Mouse (Mus musculus): ENCODE measurements around the gene Srsf10. TPM values are rescaled to one million over a fixed set of nuclear protein-coding genes. Genes with fewer than 3 reads are reported as not detected.

The Srsf10 gene
- polyA plus RNA-seq (2017; shearing (Covaris generic)) = 193 TPM

DNA sequence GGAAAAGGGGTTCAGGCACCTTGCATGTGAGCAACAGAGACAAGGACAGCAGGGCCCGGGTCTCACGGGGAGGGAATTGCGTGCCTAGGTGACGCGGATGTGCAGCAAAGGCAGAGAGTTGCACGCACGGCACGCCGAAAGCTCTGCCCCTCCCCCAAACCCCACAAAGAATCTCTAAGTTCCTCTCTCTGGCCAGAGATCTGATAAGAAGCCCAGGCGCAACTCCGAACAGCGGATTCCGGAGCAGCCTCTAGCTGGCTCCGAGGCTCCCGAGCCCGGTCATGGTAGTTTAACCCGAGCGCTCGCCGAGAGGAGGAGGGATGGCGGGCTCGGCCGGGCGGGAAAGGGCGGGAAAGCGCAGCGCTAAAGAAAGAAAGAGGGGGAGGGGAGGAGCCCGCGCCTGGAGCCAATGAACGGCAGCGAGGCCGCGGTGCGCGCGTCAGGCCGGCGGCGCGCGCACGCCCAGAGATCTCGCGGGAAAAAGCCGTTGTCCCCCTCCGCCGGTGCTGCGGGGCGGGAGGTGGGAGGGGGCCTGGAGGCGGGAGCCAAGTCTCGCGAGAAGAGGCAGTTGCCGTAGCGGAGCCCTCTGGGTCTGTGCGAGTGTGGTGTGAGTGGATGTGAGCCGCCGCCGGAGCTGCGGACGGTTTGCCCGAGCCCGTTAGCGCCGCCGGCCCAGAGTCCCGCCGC is at the start of gene Srsf10:
Srsf10 (plus strand) TSS at position 212 of the 687 bp plus-strand sequence.

GRCm38 (mm10) chr4:135873526-135874202 is 18.1 kb downstream of the Srsf10 start, which contains the start of gene Pnrc2:
Gene Pnrc2, minus strand, starts transcription at chr4:135873850.

DNA sequence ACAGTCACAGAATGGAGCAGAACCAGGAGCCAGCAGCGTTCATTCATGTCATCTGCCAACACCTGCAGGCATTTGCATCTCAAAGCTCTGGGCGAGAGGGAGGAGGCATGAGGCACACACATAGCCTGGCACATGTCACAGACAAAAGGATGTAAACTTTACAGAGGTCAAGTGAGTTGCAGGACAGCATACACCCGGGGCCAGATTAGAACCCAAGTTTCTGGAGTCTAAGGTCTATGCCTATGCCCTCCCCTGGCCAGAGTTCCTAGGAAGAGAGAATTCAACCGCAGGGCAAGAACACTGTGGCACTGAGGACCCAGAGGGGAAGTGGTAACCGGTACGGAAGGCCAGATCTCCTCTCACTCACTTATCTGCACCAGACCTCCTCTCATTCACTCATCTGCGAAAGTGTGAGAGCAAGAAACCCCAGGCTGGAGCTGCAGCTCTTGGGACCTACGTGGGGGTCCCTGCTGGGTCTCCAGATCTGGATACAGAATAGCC is 39.6 kb downstream of the Srsf10 start, which contains the start of gene Cnr2:
Cnr2 (plus strand) TSS at position 324 of the 501 bp plus-strand sequence.

Other genes starting within 250 kb of the Srsf10 start
- gene Ifnlr1, start 169.5 kb upstream of the Srsf10 start, polyA plus RNA-seq (2017; shearing (Covaris generic)) = not detected
- gene Il22ra1, start 127.6 kb upstream of the Srsf10 start, polyA plus RNA-seq (2017; shearing (Covaris generic)) = not detected
- gene Myom3, start 96.0 kb upstream of the Srsf10 start, polyA plus RNA-seq (2017; shearing (Covaris generic)) = not detected
- gene Pnrc2, start 18.1 kb downstream of the Srsf10 start, polyA plus RNA-seq (2017; shearing (Covaris generic)) = 206 TPM
- gene Cnr2, start 39.6 kb downstream of the Srsf10 start, polyA plus RNA-seq (2017; shearing (Covaris generic)) = 19.3 TPM
- 127 TPM for gene Fuca1, start 65.0 kb downstream of the Srsf10 start, polyA plus RNA-seq (2017; shearing (Covaris generic))
- gene Hmgcl, start 90.7 kb downstream of the Srsf10 start, polyA plus RNA-seq (2017; shearing (Covaris generic)) = 92.6 TPM
- gene Gale, start 108.0 kb downstream of the Srsf10 start, polyA plus RNA-seq (2017; shearing (Covaris generic)) = 26.8 TPM
- gene Lypla2, start 116.9 kb downstream of the Srsf10 start, polyA plus RNA-seq (2017; shearing (Covaris generic)) = 371 TPM
- 7.5 TPM for gene Pithd1, start 131.5 kb downstream of the Srsf10 start, polyA plus RNA-seq (2017; shearing (Covaris generic))
- gene Eloa, start 166.0 kb downstream of the Srsf10 start, polyA plus RNA-seq (2017; shearing (Covaris generic)) = 62.3 TPM
- gene Rpl11, start 197.7 kb downstream of the Srsf10 start, polyA plus RNA-seq (2017; shearing (Covaris generic)) = 454 TPM